Mouse (Mus musculus): ENCODE data around the gene Meis1.

GRCm38 (mm10) chr11:19017719-19018413 lies 919 bp downstream of the Meis1 start:
- no peak for TF ChIP-seq CTCF (IDR thresholded peaks at IDR 0.05; ENCODE audit: low read depth)
- no peak for TF ChIP-seq EP300 (IDR thresholded peaks at IDR 0.05; ENCODE audit: low read depth)
